Mouse (Mus musculus) bone marrow, adult 2 months (tissue): Measurements from ENCODE around the gene Tsen54.

Experiments
- CTCF ChIP-seq: fragments of 200-500 bp; IDR thresholded peaks from 2 replicates; pipeline ENCODE4 v1.5.1; 2011; ENCODE audit warnings: low read length, control low read depth; ENCODE audit not compliant: control insufficient read depth, insufficient read depth
- POLR2A ChIP-seq: fragments of 200-500 bp; IDR thresholded peaks from 2 replicates; pipeline ENCODE4 v1.6.1; 2011; ENCODE audit warnings: low read depth, mild to moderate bottlenecking, control low read depth, low read length, borderline replicate concordance; ENCODE audit not compliant: control insufficient read depth

- TF ChIP-seq CTCF (no peak), POLR2A (no peak)
Observed at GRCm38 (mm10) chr11:115792353-115792752, 22.2 kb upstream of the Tsen54 start.
